Mouse (Mus musculus) C2C12 (cell line): ENCODE measurements around the gene Galnt10.

Experiments used
- CEBPB ChIP-seq: IDR thresholded peaks from one replicate; pipeline ENCODE4 v1.6.1; 2011; ENCODE audit warnings: low read depth, mild to moderate bottlenecking, control low read depth, moderate library complexity
- CTCF ChIP-seq: IDR thresholded peaks from one replicate; pipeline ENCODE4 v1.5.1; 2011; ENCODE audit not compliant: control insufficient read depth, insufficient read depth, insufficient read length
- FOSL1 ChIP-seq: IDR thresholded peaks from one replicate; pipeline ENCODE4 v1.8.0; 2011; ENCODE audit warnings: mild to moderate bottlenecking, low read length; ENCODE audit not compliant: poor library complexity, insufficient read depth, severe bottlenecking
- MAX ChIP-seq: IDR thresholded peaks from one replicate; pipeline ENCODE4 v1.6.1; 2011; ENCODE audit warnings: mild to moderate bottlenecking, control low read depth
- MYOG ChIP-seq: IDR thresholded peaks from one replicate; pipeline ENCODE4 v1.6.1; 2011; ENCODE audit not compliant: control insufficient read depth, insufficient read length; ENCODE audit errors: extremely low read depth
- USF1 ChIP-seq: IDR thresholded peaks from one replicate; pipeline ENCODE4 v1.6.1; 2011; ENCODE audit warnings: low read depth, mild to moderate bottlenecking, control low read depth, moderate library complexity

DNA sequence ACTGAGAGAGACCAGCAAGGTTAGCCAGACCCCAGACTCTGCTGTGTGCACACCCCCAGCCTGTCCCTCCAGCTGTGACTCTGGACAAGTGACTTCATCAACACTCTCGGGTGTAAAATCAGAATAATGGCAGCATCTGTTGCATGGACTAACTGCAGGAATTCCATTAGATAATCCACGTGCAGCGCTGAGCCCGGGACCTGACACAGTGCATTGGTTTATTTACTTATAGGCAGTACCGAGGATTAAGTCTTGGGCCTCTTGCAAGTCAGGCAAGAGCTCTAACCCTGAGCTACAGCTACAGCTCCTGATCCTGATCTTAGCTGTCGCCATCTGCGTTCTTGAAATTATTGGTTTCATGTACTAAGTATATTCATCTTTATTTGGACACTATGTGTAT lies 37.3 kb downstream of the Galnt10 start:
- TF ChIP-seq CTCF, result no peak
- TF ChIP-seq CEBPB, result no peak
- TF ChIP-seq USF1, result no peak
- TF ChIP-seq MAX, result no peak
- no peak for TF ChIP-seq MYOG
- TF ChIP-seq FOSL1, result no peak
